Mouse (Mus musculus): ENCODE data around the gene Fam53b.

DNA sequence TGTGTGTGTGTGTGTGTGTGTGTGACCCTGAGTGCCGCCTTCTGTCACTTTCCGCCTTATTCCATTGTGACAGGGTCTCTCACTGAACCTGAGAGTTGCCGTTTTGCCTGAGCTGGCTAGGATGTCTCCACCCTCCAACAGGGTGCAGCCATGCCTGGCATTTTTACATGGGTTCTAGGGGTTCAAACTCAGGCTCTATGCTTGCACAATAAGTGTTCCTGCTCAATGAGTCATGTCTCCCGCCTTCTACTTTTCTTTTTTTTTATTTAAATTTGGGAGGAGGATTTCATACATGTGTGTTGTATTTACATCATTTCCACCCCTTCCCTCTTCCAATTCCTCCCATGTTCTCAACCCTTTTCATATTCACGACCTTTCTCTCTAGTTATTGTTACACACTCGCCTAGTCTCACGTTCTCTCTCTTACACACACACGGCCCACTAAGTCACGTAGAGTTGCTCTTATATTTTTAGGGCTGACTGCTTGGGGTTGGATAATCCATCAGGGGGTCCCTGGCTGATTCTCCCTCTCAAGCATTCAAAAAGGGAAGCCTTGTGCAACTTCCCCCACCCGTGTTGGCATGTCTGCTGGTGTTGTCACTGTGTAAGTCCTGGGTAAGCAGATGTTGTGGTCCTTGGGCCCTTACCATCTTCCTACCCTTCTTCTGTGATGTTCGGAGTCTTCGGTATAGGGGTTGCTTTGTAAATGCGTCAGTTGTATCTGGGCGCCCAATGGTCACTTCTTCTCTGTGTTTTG is 122.8 kb downstream of the Fam53b start:
- TF ChIP-seq CTCF (IDR thresholded peaks at IDR 0.05; ENCODE audit: extremely low read depth, insufficient read depth, insufficient read length, insufficient replicate concordance) = no peak
- TF ChIP-seq POLR2A (IDR thresholded peaks at IDR 0.05; ENCODE audit: low read depth, low read length) = no peak
